Mouse (Mus musculus): Measurements from ENCODE around the gene Hes3.

The Hes3 gene

DNA sequence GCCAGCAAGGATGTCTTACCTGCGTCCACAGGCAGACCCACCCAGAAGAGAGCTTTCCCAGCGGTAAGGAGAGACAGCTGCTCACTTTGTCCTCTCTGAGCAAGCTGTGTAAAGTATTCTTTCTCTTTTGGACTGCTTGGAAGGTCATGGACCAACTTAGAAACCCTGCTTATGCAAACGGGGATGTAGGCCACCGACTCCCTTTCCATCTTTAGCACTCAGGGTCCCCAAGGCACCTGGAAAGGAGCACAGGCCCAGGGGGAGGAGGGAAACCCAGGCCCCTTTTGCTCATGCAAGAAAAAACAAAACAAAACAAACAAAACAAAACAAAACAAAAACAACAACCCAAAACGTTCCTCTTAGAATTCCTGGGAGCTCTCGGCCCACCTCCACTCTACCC lies at the start of gene Hes3:
TSS of gene Hes3 (minus strand) at position 101 of the 400 bp plus-strand sequence.
- no peak for DNase-seq

DNA sequence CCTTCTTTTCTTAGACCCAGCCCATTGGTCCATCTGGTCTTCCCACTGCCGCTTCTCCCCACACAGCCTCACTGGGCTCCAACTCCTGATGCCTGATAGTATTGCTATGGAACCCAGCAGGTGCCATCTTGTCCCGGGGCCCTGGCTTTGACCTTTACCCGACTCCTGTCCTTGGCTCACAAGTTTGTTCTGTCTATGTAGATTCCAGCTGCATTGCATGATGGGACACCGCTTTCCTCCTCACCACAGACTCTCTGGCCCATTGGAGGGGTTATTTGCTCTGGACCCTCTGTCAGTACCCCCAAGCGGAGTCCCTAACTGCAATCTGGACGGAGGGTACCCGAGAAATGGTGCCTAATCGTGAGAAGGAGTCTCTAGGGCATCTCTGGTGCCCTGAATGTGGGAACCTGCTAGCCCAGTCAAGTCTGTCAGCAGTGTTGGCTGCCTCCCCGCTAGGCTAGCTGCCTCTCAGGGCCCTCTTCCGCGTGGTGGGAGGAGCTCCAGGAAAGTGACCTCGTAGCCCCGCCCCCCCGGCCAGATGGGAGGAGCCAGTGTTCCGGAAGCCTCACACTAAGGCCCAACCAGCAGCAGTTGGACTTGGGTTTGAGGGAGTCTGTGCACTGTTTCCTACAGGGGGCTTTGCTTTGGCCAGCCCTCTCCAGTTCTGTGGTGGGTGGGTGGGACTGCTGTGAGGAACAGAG lies 49.3 kb upstream of the Hes3 start:
- peak in 1 of 2 experiments; percentile 40 for DNase-seq

GRCm38 (mm10) chr4:152339293-152339790 lies 47.9 kb upstream of the Hes3 start:
- peak in 1 of 2 experiments; percentile 26 for DNase-seq

DNA sequence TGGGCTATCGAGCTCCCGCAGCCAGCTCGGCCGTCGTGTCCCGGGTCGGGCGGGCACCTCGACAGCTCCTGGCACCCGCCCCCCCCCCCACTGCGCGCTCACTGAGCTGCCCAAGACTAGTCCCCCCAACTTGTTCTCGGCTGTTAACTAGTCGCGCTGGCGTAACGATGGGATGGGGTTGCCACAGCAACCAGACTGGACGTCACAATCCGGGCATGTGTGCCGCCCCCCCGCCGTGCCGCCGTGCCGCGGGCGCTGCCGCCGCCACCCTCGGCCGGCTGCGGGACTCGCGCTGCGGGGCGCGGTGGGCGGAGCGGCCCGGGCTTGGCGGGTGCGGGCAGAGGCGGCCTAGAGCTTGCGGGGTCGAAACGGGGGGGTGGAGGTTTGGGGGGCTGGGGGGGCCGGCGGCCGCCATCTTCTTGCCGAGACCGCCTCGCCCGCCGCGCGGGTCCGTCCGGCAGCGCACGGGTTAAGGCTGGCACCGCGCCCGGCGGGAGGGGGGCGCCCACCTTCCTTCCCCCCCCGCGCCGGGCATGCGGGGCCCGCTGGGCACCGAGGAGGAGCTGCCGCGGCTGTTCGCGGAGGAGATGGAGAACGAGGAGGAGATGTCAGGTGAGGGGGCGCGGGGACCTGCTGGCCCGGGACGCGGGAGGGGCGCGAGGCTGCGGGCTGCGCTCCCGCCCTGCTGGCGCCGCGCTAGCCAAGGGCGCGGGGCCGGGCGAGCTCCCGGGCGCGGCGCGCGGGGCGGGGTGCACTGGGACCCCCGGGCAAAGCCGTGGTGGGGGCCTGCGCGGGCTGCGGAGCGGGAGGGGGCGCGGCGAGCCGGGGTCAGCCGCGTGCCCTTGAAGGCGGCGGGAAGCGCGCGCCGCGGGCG lies 47.2 kb upstream of the Hes3 start, which contains the start of gene Chd5:
TSS of gene Chd5 (plus strand) at position 233 of the 874 bp plus-strand sequence.
- peak; percentile 66 to 70 for DNase-seq

DNA sequence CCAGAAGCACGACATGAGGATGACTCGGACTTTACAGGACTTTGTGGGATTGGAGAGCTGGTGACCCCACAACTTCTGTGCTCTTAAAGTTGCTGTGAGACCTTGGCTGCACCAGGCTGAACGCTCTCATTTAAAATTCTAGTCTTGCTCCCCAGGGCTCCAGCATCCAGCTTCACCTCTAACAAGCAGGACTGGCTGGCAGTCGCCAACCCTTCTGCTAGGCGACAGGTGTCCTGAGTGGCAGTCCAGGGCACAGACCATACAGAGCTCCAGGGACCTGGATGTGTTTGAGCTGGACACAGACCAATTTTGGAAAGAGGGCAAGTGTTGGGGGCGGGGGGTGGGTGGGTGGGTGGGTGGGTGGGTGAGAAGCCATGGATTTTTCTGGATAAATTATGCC lies 46.3 kb upstream of the Hes3 start:
- DNase-seq, result peak in 1 of 2 experiments; percentile 30

GRCm38 (mm10) chr4:152333587-152333986 lies 42.1 kb upstream of the Hes3 start:
- DNase-seq, result no peak

DNA sequence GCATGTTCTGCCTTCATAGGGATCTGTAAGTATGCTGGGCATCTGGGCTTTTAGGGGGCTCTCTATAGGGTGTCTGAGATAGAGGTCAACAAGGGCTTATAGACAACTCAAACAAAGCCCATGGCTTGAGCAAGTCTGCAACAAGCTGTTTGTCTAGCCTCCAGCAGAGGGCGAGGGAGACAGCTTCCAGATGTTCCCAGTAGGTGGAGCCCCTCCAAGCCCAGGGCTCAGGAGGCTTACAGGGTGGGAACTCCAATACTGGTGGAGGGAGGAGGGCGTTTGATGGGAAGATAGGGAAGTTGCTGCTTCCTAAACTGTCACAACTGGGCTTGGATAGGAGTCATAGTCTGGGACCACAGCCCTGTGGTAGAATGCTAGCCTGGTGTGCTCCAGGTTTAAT lies 41.5 kb upstream of the Hes3 start:
- peak in 1 of 2 experiments; percentile 68 for DNase-seq

DNA sequence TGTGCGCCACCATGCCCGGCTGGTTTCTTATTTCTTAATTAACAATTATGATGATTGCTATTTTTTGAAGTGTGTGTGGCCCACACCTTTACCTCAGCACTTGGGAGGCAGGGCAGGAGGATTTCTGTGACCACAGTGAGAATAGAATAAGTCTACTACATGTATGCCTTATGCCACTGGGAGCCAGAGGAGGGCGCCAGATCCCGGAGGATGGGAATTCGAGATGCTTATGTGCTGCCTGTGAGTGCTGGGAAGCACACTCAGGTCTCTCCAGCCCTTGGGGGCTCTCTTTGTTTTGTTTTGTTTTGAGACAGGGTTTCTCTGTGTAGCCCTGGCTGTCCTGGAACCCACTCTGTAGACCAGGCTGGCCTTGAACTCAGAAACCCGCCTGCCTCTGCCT lies 37.2 kb upstream of the Hes3 start:
- peak in 1 of 2 experiments; percentile 75 for DNase-seq

- no peak for DNase-seq
These were observed 35.1 kb upstream of the Hes3 start for GRCm38 (mm10) chr4:152326543-152326942.

DNA sequence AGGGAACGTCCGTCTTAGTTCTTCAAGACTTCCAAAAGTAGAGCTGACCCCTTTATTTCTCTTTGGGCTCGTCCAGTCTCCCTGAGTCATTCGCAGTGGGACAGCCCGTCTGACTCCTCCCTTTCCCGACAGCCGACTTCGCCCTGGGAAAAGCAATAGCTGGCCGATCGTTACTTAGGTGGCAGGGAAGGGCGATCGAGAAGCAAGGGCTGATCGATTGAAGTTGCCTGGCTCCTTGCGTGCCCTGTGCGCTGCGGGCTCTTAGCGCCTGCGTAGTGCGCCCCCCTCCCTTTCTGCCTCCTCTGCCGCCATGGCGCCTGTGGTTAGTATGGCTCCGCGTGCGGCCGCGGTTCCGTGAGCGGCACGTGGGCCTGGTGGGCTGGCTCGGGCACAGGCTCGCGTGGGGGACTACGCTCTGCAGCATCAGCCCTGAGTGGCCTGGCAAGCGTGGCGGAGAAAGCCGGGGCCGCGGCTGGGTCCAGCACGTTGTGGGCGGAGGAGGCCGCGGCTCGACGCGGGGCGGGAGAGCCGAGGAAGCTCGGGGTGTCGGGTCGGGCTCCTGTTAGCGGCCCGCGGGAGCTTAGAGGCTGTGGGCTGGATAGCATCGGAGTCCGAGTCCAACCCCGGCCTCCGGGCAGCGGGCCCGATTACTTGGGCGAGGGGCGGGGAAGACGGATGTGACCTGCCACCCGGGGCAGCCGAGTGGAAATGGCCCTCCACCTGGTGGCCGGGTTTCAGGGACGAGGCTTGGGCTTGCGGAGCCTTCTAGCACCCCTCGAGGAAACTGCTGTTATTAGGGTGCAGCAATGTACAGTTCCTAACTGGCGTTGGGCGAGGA lies 34.3 kb upstream of the Hes3 start, which contains the start of gene Rpl22:
TSS of gene Rpl22 (plus strand) at position 169 of the 838 bp plus-strand sequence.
- peak; percentile 92 to 93 for DNase-seq

- no peak for DNase-seq
These were observed 33.4 kb upstream of the Hes3 start for GRCm38 (mm10) chr4:152324641-152325562.

DNA sequence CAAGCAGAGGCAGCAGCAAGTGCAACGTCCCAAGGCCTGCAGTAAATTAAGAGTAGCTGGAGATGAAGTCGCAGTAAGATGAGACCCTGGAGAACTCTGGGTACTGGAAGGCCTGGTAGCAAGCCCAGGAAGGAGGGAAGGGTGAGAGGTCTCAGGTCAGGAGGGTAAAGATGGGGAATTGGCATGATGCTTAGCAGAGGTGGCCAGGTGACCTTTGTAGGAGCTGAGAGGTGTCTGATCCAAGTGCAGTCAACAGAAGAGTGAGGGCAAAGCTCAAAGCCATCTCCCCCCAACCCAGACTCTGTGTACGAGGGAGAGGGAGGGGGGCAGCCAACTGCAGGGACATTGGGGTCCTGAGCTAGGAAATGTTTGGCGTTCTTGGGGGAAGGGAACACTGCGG lies 30.0 kb upstream of the Hes3 start:
- DNase-seq, result no peak

GRCm38 (mm10) chr4:152318517-152319234 lies 27.2 kb upstream of the Hes3 start, which contains the start of gene Rnf207:
Gene Rnf207, minus strand, starts transcription at chr4:152318993.
- peak; percentile 69 to 77 for DNase-seq

GRCm38 (mm10) chr4:152317631-152318033 lies 26.2 kb upstream of the Hes3 start:
- peak; percentile 45 to 65 for DNase-seq

- DNase-seq, result no peak
These were observed 24.2 kb upstream of the Hes3 start for GRCm38 (mm10) chr4:152315498-152316213.

DNA sequence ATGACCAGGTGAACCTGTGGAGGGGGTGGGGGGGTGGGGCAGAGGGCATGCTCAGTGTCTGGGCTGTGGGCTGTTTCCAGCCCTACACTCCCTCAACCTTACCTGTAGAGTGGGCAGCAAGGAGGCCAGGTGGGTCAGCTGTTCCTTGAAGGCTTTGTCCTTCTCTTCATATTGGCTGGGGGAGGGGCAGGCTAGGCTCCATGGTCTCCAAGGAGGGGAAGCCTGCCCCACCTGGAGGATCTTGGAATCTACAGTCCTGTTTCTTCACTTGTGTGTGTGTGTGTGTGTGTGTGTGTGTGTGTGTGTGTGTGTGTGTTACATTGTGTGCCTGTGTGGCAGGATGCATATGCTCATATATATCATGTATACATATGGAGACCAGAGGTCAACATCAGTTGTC lies 22.5 kb upstream of the Hes3 start:
- peak in 1 of 2 experiments; percentile 82 for DNase-seq

DNA sequence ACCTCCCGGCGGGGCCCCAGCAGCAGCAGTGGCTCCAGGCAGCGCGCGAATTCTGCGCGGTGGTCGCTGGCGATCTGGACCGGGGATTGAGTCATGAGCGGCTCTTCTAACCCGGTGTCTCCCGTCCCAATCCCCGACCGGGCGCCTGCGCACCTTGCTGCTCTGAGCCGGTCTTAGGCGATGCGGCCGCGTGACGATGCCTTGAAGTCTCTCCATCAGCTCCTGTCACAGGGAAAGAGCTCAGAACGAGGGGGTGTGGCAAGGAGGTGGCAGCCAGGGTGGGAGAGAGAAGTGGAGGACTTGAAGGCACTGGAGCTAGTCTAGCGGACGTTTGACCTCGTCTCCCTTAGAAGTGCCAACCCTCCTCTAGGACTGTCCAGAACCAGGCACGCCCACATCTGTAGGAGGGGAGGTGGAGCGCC lies 21.8 kb upstream of the Hes3 start:
- no peak for DNase-seq

GRCm38 (mm10) chr4:152312186-152312585 lies 20.7 kb upstream of the Hes3 start:
- DNase-seq, result no peak

GRCm38 (mm10) chr4:152307542-152307941 lies 16.1 kb upstream of the Hes3 start:
- DNase-seq, result no peak

- no peak for DNase-seq
These were observed 14.5 kb upstream of the Hes3 start for GRCm38 (mm10) chr4:152305991-152306390.
